Mouse (Mus musculus): ENCODE results near the gene Kcnk5.

Gene Kcnk5

GRCm38 (mm10) chr14:20113189-20113961 is 68.2 kb downstream of the Kcnk5 start:
- no peak for DNase-seq (ENCODE audit: low spot score)

GRCm38 (mm10) chr14:20112218-20112617 is 69.4 kb downstream of the Kcnk5 start:
- no peak for DNase-seq (ENCODE audit: low spot score)

GRCm38 (mm10) chr14:20110945-20111344 is 70.7 kb downstream of the Kcnk5 start:
- DNase-seq (ENCODE audit: low spot score) = no peak

- no peak for DNase-seq (ENCODE audit: low spot score)
Observed at GRCm38 (mm10) chr14:20106271-20106670, 75.3 kb downstream of the Kcnk5 start.

GRCm38 (mm10) chr14:20103207-20103606 is 78.4 kb downstream of the Kcnk5 start:
- DNase-seq (ENCODE audit: low spot score) = no peak

- DNase-seq (ENCODE audit: low spot score) = no peak
Observed at GRCm38 (mm10) chr14:20098061-20098460, 83.5 kb downstream of the Kcnk5 start.

- DNase-seq (ENCODE audit: low spot score) = no peak
Observed at GRCm38 (mm10) chr14:20094942-20095341, 86.7 kb downstream of the Kcnk5 start.

- no peak for DNase-seq (ENCODE audit: low spot score)
Observed at GRCm38 (mm10) chr14:20093493-20093892, 88.1 kb downstream of the Kcnk5 start.

Data from T-cell, adult 2 months (primary cell).